Mouse (Mus musculus): Measurements from ENCODE around the gene Mgat3. TPM values are rescaled to one million over a fixed set of nuclear protein-coding genes. Genes with fewer than 3 reads are reported as not detected.

The Mgat3 gene
- total RNA-seq, 2 experiments from 2014 or later = 8.2 to 8.7 TPM

- DNase-seq (ENCODE audit: low spot score in 2 of 2) = no peak
These were observed 1.0 kb downstream of the Mgat3 start for GRCm38 (mm10) chr15:80174598-80174875.

- DNase-seq (ENCODE audit: low spot score in 2 of 2) = no peak
These were observed 1.8 kb downstream of the Mgat3 start for GRCm38 (mm10) chr15:80175316-80175715.

GRCm38 (mm10) chr15:80175756-80176155, 2.2 kb downstream of the Mgat3 start:
- no peak for DNase-seq (ENCODE audit: low spot score in 2 of 2)

GRCm38 (mm10) chr15:80181561-80181960, 8.0 kb downstream of the Mgat3 start:
- DNase-seq (ENCODE audit: low spot score in 2 of 2) = no peak

- no peak for DNase-seq (ENCODE audit: low spot score in 2 of 2)
These were observed 8.7 kb downstream of the Mgat3 start for GRCm38 (mm10) chr15:80182072-80182700.

- no peak for DNase-seq (ENCODE audit: low spot score in 2 of 2)
These were observed 15.4 kb downstream of the Mgat3 start for GRCm38 (mm10) chr15:80188927-80189326.

DNA sequence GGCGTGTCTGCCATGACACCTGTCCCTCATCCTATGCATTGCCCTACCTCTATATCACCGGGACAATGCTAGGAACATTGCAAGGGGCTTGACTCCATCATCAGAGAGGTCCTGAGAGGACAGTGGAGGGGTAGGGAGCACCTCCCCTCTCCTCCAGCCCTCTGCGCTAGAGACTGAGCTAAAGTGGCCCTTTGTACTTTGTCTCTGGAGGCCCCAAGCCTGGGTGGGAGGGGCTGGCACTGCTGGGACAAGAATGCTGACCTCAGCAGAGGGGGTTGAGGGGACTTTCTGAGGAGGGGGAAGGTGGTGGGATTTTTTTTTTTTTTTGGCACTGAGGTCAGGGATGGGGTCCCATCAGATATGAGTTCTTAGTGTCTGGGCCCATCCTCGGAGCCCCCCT, 16.6 kb downstream of the Mgat3 start:
- DNase-seq (ENCODE audit: low spot score in 2 of 2) = no peak

DNA sequence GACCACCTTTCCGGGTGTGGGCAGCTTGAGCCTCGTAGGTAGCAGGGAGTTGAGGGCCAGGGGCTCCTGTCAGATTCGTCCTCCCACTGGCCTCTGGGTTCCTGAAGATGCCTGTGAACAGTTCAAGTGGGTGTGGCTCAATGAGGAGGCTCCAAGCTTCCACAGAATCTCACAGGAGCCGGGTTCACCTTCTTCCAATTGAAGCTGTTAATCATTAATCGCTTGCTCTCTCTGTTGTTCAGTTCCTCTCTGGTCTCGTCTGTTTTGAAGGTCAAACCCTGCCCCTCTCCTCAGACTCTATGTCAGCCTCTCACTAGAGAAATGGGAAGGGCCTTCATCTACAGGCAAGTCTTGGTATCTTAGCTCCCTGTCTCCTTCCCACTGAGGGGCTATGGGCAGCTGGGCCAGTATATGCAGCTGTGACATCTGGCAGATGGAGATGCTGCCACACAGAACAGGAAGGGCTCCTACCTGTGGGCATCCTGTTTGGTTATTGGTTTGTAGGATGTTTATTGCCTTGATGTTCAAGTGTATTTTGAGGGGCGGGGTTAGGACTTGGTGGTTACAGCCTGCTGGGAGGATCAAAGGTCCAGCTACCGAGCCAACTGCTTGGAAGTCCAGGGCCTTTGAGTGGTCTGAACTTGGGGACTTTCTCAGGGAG, 18.2 kb downstream of the Mgat3 start:
- no peak for DNase-seq (ENCODE audit: low spot score in 2 of 2)

DNA sequence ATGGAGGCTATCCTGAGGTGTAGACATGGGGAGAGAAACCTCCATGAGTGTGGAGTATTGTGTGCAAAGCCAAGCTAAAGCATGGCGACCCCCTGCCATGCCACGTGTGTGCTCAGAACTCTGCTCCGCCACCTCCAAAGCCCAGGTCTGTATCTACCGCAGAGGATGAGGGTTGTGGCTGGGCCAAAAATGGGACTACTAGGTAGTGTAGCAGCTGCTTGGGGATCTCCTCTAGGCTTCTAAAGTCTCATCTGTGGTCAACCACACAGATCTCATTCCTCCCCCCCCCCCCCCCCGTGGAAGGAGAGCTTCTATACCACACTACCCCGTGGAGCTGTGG, 18.7 kb downstream of the Mgat3 start:
- no peak for DNase-seq (ENCODE audit: low spot score in 2 of 2)

DNA sequence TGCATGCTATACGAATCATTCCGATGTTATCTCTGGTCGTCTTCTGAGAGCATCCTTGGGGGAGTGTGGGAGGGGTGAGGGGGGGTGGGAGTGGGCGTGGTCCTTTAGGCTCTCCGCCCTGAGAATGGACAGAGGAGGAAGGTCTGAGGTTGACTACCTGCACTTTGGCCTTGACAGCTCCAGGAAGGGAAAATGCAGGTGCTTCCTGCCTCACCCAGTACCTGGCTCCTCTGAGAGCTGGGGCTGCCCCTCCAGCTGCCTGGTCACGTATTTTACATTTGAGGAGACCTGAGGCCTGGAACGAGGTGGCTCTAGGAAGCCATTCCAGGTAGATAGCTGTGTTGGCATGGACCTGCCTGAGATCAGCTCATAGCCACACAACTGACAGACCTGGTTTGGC, 19.3 kb downstream of the Mgat3 start:
- DNase-seq (ENCODE audit: low spot score in 2 of 2) = no peak

DNA sequence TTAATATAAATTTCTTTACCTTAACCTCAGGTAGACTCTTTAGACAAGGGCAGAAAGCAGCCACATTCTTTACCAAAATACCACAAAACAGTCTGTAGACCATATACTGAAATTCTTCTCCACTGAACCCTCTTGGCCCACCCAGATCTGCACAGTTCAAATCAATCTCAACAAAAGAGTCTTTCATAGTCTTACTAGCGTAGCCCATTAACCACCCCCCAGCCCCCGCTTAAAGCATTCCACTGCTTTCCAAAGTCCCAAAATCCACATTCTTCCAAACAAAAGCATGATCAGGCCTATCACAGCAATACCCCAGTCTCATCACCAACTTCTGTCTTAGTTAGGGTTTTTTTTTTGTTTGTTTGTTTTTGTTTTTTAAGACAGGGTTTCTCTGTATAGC, 26.0 kb downstream of the Mgat3 start:
- DNase-seq (ENCODE audit: low spot score in 2 of 2) = no peak

DNA sequence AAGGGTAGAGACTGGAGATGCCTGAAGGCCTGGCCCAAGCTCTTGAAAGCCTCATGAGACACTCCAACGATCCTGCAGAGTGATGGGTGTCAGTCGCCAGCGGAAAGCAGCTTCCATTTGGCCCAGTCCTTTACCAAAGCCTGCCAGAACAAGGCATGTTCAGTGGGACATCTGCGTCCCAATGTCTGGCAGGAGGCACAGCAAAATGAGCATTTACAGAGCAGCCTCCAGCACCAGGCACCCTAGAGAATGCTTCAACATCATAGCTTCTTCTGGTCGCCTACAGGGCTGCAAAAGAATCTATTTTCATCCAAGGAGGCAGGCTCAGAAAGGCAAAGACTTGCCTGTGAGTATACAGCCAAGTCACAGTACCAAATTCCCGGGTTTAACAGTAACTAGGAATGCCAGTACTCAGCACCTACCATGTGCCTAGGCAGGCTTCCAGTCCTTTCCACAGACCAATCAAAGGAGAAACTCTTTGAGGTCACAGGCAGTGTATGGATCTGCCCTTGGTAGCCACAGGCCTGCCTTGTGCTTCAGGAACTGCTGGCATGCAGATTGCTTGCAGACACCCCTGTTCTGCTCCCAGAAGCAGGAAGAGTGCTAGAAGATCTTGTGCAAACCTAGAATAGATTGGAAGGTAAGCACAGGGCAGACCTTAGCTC, 28.7 kb downstream of the Mgat3 start:
- no peak for DNase-seq (ENCODE audit: low spot score in 2 of 2)

GRCm38 (mm10) chr15:80203406-80203805, 29.9 kb downstream of the Mgat3 start:
- peak in 1 of 2 experiments; percentile 16 for DNase-seq (ENCODE audit: low spot score in 2 of 2)

DNA sequence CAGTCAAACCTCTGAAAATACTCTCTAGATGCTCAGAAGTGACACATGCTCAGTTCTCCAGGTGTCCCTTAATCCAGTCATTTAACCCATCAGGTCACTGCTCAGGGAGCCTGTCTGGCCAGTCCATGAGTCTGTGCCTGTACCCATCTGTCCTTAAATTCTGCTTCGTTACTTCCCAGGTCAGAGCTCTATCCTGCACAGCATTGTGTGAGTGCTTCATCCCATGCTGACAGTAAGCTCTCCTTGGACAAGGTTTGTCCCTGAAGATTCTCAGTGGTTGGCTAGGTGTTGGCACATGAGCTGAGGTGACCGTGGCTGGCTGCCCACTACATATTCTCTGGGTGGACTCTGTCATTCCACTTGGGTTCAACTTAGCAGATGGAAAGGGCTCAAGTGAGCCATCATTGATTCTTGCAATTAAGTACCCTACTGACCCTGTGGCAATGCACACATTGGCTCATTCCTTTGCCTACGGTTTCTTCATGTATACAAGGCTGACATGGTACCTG, 32.6 kb downstream of the Mgat3 start:
- no peak for DNase-seq (ENCODE audit: low spot score in 2 of 2)

- DNase-seq (ENCODE audit: low spot score in 2 of 2) = no peak
These were observed 34.9 kb downstream of the Mgat3 start for GRCm38 (mm10) chr15:80208446-80208845.

- no peak for DNase-seq (ENCODE audit: low spot score in 2 of 2)
These were observed 40.2 kb downstream of the Mgat3 start for GRCm38 (mm10) chr15:80213688-80214087.

GRCm38 (mm10) chr15:80215716-80216479, 42.4 kb downstream of the Mgat3 start:
- peak; percentile 26 to 50 for DNase-seq (ENCODE audit: low spot score in 2 of 2)

GRCm38 (mm10) chr15:80216480-80216820, 42.9 kb downstream of the Mgat3 start:
- no peak for DNase-seq (ENCODE audit: low spot score in 2 of 2)

GRCm38 (mm10) chr15:80217476-80217875, 44.0 kb downstream of the Mgat3 start:
- peak in 1 of 2 experiments; percentile 16 for DNase-seq (ENCODE audit: low spot score in 2 of 2)

DNA sequence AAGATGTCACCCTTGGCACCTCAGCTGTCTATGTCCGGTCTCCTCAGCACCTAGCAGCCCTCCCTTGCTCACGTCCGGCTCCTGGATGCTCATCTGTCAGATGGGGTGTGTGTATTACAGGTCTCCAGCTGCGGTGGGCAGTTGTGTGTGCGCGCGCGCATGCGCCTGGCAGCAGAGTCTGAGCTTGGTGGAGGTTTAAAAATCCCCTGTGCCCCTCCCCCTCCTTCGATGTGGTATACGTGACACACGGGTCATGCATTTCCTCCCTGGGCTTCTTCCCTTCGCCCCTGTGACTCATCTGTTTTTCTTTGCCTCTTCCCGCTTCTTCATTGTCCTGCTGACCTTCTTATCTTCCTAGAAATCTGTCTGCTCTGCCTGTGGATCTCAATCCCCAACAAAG, 45.7 kb downstream of the Mgat3 start:
- peak in 1 of 2 experiments; percentile 11 for DNase-seq (ENCODE audit: low spot score in 2 of 2)

DNA sequence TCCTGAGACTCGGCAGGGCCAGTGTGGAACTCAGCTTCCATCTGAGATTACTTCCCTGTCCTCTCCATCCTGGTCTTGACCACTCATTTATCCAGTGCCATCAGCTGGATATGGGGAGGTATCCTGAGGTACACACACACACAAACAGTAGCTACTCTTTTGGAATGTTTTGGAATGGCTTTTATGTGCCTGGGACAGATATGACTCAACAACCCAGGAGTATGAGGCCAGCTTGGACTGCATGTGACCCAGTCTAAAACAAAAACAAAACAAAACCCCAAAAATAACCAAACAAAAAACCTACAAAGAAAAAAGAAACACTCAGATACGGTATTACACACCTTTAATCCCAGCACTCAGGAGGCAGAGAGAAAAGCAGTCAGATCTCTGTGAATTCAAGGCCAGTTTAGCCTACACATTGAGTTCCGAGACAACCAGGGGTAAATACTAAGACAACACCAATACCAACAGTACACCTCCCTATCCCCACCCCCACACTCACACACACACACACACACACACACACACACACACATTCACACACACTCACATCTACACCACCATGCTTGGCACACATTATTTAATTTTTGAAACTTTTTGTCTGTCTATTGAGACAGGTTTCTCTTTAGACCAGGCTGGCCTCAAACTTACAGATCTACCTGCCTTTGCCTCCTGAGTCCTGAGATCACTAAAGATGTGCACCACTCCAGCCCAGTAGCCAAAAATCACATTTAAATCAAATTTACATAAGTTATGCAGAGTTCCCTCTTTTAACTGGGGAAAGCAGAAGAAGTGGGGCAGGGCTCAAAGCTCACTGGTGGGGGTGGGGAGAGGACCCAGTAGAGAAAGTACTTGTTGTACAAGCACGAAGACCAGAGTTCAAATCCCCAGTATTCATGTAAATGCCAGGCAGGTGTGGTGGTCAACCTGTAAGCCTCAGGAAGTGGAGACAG, 46.5 kb downstream of the Mgat3 start:
- DNase-seq (ENCODE audit: low spot score in 2 of 2) = no peak

All from adrenal gland, adult 18-20 months (tissue).